Mouse (Mus musculus) ES-Bruce4 (cell line): Measurements from ENCODE around the gene Dlg4. TPM values are rescaled to one million over a fixed set of nuclear protein-coding genes. Genes with fewer than 3 reads are reported as not detected.
A peak's percentile ranks its signal among the peaks of the same experiment; 100 is the strongest.

Experiments
- H3K27ac ChIP-seq: 2 replicates; pipeline ENCODE4 v1.5.1; 2012; ENCODE audit warnings: low read length, inconsistent platforms; ENCODE audit not compliant: insufficient read depth
- H3K27me3 ChIP-seq: 2 replicates; pipeline ENCODE4 v1.6.1; 2012; ENCODE audit warnings: mild to moderate bottlenecking, low read length, inconsistent platforms; ENCODE audit not compliant: control insufficient read depth, poor library complexity, insufficient read depth, severe bottlenecking
- H3K36me3 ChIP-seq: 2 replicates; pipeline ENCODE4 v1.6.1; 2012; ENCODE audit warnings: inconsistent platforms, mild to moderate bottlenecking, low read length, moderate library complexity; ENCODE audit not compliant: control insufficient read depth, poor library complexity, insufficient read depth, severe bottlenecking
- H3K4me1 ChIP-seq: one replicate; pipeline ENCODE4 v1.8.1; 2011; ENCODE audit warnings: low read length; ENCODE audit not compliant: control insufficient read depth, insufficient read depth
- H3K4me3 ChIP-seq: 2 replicates; pipeline ENCODE4 v1.5.1; 2011; ENCODE audit warnings: low read depth, mild to moderate bottlenecking, low read length
- H3K9ac ChIP-seq: 2 replicates; pipeline ENCODE4 v1.6.1; 2012; ENCODE audit warnings: low read depth, mild to moderate bottlenecking, inconsistent platforms; ENCODE audit not compliant: poor library complexity, severe bottlenecking
- H3K9me3 ChIP-seq: replicated peaks from 2 replicates; pipeline ENCODE4 v1.6.1; 2012; ENCODE audit warnings: mild to moderate bottlenecking, low read length, inconsistent platforms; ENCODE audit not compliant: control insufficient read depth, poor library complexity, insufficient read depth, severe bottlenecking
- CTCF ChIP-seq: IDR thresholded peaks from one replicate; pipeline ENCODE4 v1.8.1; 2011; ENCODE audit warnings: low read depth, low read length
- EP300 ChIP-seq: IDR thresholded peaks from 2 replicates; pipeline ENCODE4 v1.6.1; 2011; ENCODE audit warnings: low read depth, low read length; ENCODE audit not compliant: insufficient read depth
- POLR2A ChIP-seq: IDR thresholded peaks from one replicate; pipeline ENCODE4 v1.8.1; 2011; ENCODE audit warnings: low read length; ENCODE audit not compliant: insufficient read depth
- polyA plus RNA-seq: library from polyadenylated mRNA; stranded (reverse); fragments of >200 nt; gene quantifications from 2 replicates; pipeline ENCODE4 v1.2.4, GENCODE M21; 2011; ENCODE audit warnings: low read depth; ENCODE audit not compliant: missing spikeins, insufficient read depth, insufficient read length

Dlg4 gene
- polyA plus RNA-seq, 1 experiment, result 25.7 TPM

- Histone ChIP-seq H3K9ac (no peak within 1 kb of the TSS), H3K4me1 (no peaks in the 10 kb centered on the region), H3K27ac (no peak within 1 kb of the TSS), H3K9me3 (no peaks in the 10 kb centered on the region), H3K36me3 (no peaks in the 10 kb centered on the region), H3K27me3 (no peaks in the 10 kb centered on the region), H3K4me3 (no peak within 1 kb of the TSS)
- no peak for TF ChIP-seq CTCF
- no peak for TF ChIP-seq POLR2A
- TF ChIP-seq EP300, result no peak
Measured at GRCm38 (mm10) chr11:70053898-70054570, 37.3 kb downstream of the Dlg4 start, which contains the start of gene Asgr1. TSS of gene Asgr1 (plus strand) at chr11:70054085.

DNA sequence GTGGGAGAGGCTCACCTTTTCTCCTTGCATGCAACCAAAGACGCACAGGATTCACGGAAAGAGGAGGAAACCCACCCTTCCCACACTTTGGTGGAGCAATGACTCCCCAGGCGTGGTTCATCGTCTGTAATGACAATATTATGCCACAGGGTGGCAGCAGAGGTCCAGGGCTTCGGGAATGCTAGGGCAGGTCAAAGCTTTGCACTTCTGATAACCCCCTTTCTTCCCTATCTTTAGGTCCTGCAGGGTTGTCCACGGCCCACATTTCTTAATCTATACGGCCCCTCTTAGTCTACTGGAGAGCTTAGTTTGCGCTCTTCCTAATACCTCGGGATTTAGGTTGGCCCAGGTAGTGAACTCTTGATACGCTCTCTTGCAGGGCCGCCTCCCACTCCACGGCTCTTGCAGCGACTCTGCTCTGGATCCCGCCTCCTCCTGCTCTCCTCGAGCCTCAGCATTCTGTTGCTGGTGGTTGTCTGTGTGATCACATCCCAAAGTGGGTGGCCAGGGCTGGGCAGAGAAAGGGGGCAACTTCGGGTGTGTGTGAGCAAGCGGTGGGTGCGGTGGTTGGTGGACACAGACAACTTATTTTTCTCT is 39.0 kb downstream of the Dlg4 start:
- H3K9me3 ChIP-seq, result no peaks in the 10 kb centered on the region
- no peaks in the 10 kb centered on the region for H3K27me3 ChIP-seq
- H3K4me1 ChIP-seq, result no peaks in the 10 kb centered on the region
- no peaks in the 10 kb centered on the region for H3K36me3 ChIP-seq
- H3K9ac ChIP-seq, result no peak overlapping the region
- TF ChIP-seq CTCF (peak; percentile 88), EP300 (no peak)
- no peak overlapping the region for H3K27ac ChIP-seq
- H3K4me3 ChIP-seq, result no peak overlapping the region

DNA sequence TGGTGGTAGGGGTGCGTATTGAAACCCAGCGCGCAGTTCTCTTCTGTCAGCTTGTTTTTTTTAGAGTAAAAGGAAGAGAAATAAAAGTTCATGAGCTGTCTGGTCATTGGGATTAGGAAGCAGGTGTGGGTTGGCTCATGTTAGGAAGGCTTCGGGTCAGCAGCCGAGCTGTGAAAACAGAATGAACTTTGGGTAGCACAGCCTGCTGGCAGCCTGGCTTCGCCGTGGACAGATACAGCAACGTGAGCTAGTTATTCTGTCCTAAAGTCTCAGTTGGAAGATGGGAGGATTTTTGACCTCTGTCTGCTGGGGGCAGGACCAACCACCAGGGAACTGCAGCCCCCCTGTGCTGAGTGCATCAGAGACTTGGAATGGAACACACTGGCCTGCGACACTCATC is 41.1 kb downstream of the Dlg4 start:
- H3K27me3 ChIP-seq, result no peaks in the 10 kb centered on the region
- H3K4me1 ChIP-seq, result no peaks in the 10 kb centered on the region
- no peaks in the 10 kb centered on the region for H3K36me3 ChIP-seq
- no peak overlapping the region for H3K27ac ChIP-seq
- no peaks in the 10 kb centered on the region for H3K9me3 ChIP-seq
- H3K4me3 ChIP-seq, result no peak overlapping the region
- no peak overlapping the region for H3K9ac ChIP-seq
- TF ChIP-seq CTCF, result no peak
- TF ChIP-seq POLR2A, result no peak
- TF ChIP-seq EP300, result no peak

DNA sequence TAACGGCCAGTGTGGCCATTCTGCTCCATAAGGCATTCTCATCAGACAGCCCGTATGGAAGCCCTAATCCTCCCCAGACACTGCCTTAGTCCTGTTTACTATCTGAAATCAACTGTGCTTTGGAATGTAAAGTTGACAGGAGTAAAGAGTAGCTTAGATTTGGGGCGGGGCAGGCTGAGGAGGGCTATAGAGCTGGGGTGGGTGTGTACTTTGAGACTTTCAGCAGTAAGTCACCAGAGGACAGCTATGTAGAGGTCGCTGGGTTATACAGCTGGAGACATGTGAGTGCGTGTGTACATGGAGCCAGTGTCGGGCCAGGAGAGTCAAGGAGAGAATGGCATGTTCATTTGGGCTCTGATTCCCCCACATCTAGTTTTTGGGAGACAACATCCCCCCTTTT is 43.2 kb downstream of the Dlg4 start:
- Histone ChIP-seq H3K9ac (no peak overlapping the region), H3K4me1 (no peaks in the 10 kb centered on the region), H3K36me3 (no peaks in the 10 kb centered on the region), H3K9me3 (no peaks in the 10 kb centered on the region), H3K27ac (no peak overlapping the region), H3K27me3 (no peaks in the 10 kb centered on the region), H3K4me3 (no peak overlapping the region)
- TF ChIP-seq EP300 (no peak), CTCF (no peak), POLR2A (no peak)

GRCm38 (mm10) chr11:70063053-70063452 is 46.3 kb downstream of the Dlg4 start:
- TF ChIP-seq EP300, result no peak
- TF ChIP-seq CTCF, result no peak
- no peak for TF ChIP-seq POLR2A
- no peaks in the 10 kb centered on the region for H3K27me3 ChIP-seq
- H3K4me1 ChIP-seq, result no peaks in the 10 kb centered on the region

DNA sequence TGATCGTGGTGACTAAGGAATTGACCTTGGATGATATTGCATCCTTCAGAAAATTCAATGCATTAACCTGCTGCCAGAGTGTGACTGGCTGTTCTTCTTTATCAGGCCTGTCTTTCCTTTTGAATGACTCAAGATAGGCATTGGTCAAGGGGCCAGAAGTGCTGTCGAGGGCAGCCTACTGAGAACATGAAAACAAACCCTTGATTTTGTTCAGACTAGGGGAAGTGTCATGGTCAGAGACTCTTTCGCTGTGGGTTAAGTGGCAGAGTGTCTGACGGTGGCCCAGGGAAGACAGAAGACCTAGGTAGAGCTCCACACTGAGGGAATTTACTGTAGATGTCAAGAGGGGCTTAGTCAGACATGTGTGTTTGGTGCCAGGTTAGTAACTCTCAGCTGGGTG is 50.0 kb downstream of the Dlg4 start:
- H3K4me3 ChIP-seq, result no peak overlapping the region
- no peak for TF ChIP-seq EP300
- no peak for TF ChIP-seq POLR2A
- no peak for TF ChIP-seq CTCF
- H3K4me1 ChIP-seq, result no peaks in the 10 kb centered on the region
- H3K9ac ChIP-seq, result no peak overlapping the region
- no peaks in the 10 kb centered on the region; the same call in 1 of the 2 replicates for H3K9me3 ChIP-seq
- H3K36me3 ChIP-seq, result no peaks in the 10 kb centered on the region
- no peak overlapping the region for H3K27ac ChIP-seq
- no peaks in the 10 kb centered on the region for H3K27me3 ChIP-seq

More at GRCm38 (mm10) chr11:70063053-70063452, 46.3 kb downstream of the Dlg4 start:
- Histone ChIP-seq H3K9ac (no peak overlapping the region), H3K9me3 (no peaks in the 10 kb centered on the region), H3K36me3 (no peaks in the 10 kb centered on the region), H3K27ac (no peak overlapping the region), H3K4me3 (no peak overlapping the region)
